Mouse (Mus musculus) embryonic fibroblast, embryonic 13.5 days (primary cell): ENCODE data around the gene Fli1. TPM values are rescaled to one million over a fixed set of nuclear protein-coding genes. Genes with fewer than 3 reads are reported as not detected.

Source experiments
- H3K27ac ChIP-seq: 2 replicates; pipeline ENCODE4 v1.5.1; 2012; ENCODE audit warnings: low read length, control low read depth, inconsistent platforms; ENCODE audit not compliant: insufficient read depth
- H3K4me1 ChIP-seq: 2 replicates; pipeline ENCODE4 v1.6.1; 2011; ENCODE audit warnings: low read length; ENCODE audit not compliant: control insufficient read depth, insufficient read depth
- H3K4me3 ChIP-seq: 2 replicates; pipeline ENCODE4 v1.5.1; 2011; ENCODE audit warnings: mild to moderate bottlenecking, control low read depth, low read length; ENCODE audit not compliant: insufficient read depth
- CTCF ChIP-seq: IDR thresholded peaks from 2 replicates; pipeline ENCODE4 v1.5.1; 2011; ENCODE audit warnings: mild to moderate bottlenecking, control low read depth, low read length, moderate library complexity, borderline replicate concordance; ENCODE audit not compliant: insufficient read depth
- POLR2A ChIP-seq: IDR thresholded peaks from 2 replicates; pipeline ENCODE4 v1.6.1; 2011; ENCODE audit warnings: low read depth, mild to moderate bottlenecking, control low read depth, low read length, moderate library complexity
- polyA plus RNA-seq: library from polyadenylated mRNA; stranded (reverse); fragments of >200 nt; gene quantifications from 2 replicates; pipeline ENCODE4 v1.2.4, GENCODE M21; 2011; ENCODE audit warnings: low read depth; ENCODE audit not compliant: missing spikeins, insufficient read length

Gene Fli1
- polyA plus RNA-seq, 1 experiment: 6.8 TPM

GRCm38 (mm10) chr9:32478799-32479198, 63.9 kb downstream of the Fli1 start:
- TF ChIP-seq CTCF (no peak), POLR2A (no peak)
- Histone ChIP-seq H3K27ac (no peak overlapping the region), H3K4me1 (no peaks in the 10 kb centered on the region), H3K4me3 (no peak overlapping the region)

- Histone ChIP-seq H3K27ac (no peak overlapping the region), H3K4me1 (no peaks in the 10 kb centered on the region), H3K4me3 (no peak overlapping the region)
- TF ChIP-seq POLR2A (no peak), CTCF (no peak)
These were observed 64.6 kb downstream of the Fli1 start for GRCm38 (mm10) chr9:32478087-32478486.

GRCm38 (mm10) chr9:32476604-32477003, 66.1 kb downstream of the Fli1 start:
- TF ChIP-seq CTCF (no peak), POLR2A (no peak)

GRCm38 (mm10) chr9:32474621-32475390, 67.9 kb downstream of the Fli1 start:
- TF ChIP-seq CTCF: no peak
- TF ChIP-seq POLR2A: no peak
- no peak overlapping the region for H3K4me3 ChIP-seq
- no peaks in the 10 kb centered on the region for H3K4me1 ChIP-seq

More at GRCm38 (mm10) chr9:32476604-32477003, 66.1 kb downstream of the Fli1 start:
- Histone ChIP-seq H3K4me1 (no peaks in the 10 kb centered on the region), H3K4me3 (no peak overlapping the region), H3K27ac (no peak overlapping the region)

GRCm38 (mm10) chr9:32472346-32472745, 70.3 kb downstream of the Fli1 start:
- no peak overlapping the region for H3K4me3 ChIP-seq
- H3K4me1 ChIP-seq: peaks cover 4% of the 10 kb centered on the region; the same call in 1 of the 2 replicates
- H3K27ac ChIP-seq: no peak overlapping the region
- no peak for TF ChIP-seq CTCF
- no peak for TF ChIP-seq POLR2A

More at GRCm38 (mm10) chr9:32474621-32475390, 67.9 kb downstream of the Fli1 start:
- H3K27ac ChIP-seq: no peak overlapping the region

- TF ChIP-seq CTCF: no peak
- no peak for TF ChIP-seq POLR2A
- H3K4me3 ChIP-seq: no peak overlapping the region
- peaks cover 8% of the 10 kb centered on the region for H3K4me1 ChIP-seq
- H3K27ac ChIP-seq: no peak overlapping the region
These were observed 73.4 kb downstream of the Fli1 start for GRCm38 (mm10) chr9:32469123-32469751.

- H3K27ac ChIP-seq: no peak overlapping the region
- H3K4me1 ChIP-seq: peaks cover 8% of the 10 kb centered on the region
- TF ChIP-seq POLR2A: no peak
- no peak for TF ChIP-seq CTCF
- H3K4me3 ChIP-seq: no peak overlapping the region
These were observed 74.3 kb downstream of the Fli1 start for GRCm38 (mm10) chr9:32468313-32468712.

GRCm38 (mm10) chr9:32467443-32467842, 75.2 kb downstream of the Fli1 start:
- H3K27ac ChIP-seq: peak overlapping the region; percentile 15; the same call in 1 of the 2 replicates

GRCm38 (mm10) chr9:32466861-32467260, 75.8 kb downstream of the Fli1 start:
- TF ChIP-seq POLR2A (no peak), CTCF (no peak)
- Histone ChIP-seq H3K4me1 (peaks cover 8% of the 10 kb centered on the region), H3K4me3 (no peak overlapping the region), H3K27ac (peak overlapping the region; percentile 3; the same call in 1 of the 2 replicates)

More at GRCm38 (mm10) chr9:32467443-32467842, 75.2 kb downstream of the Fli1 start:
- TF ChIP-seq CTCF (no peak), POLR2A (no peak)
- Histone ChIP-seq H3K4me3 (no peak overlapping the region), H3K4me1 (peaks cover 8% of the 10 kb centered on the region)

- TF ChIP-seq CTCF (no peak), POLR2A (no peak)
- Histone ChIP-seq H3K27ac (no peak overlapping the region), H3K4me3 (no peak overlapping the region), H3K4me1 (no peaks in the 10 kb centered on the region)
These were observed 86.0 kb downstream of the Fli1 start for GRCm38 (mm10) chr9:32456707-32457106.
